7 mouse cellular contexts compared by ENCODE assay signal in genomic region chr8:87943651-87944091, GRCm38 (mm10). TPM values are rescaled to one million over a fixed set of nuclear protein-coding genes. Genes with fewer than 3 reads are reported as not detected.
DNase-seq lines count a peak whose midpoint lies in the region; ATAC-seq lines count a peak whose summit lies in the region.

No protein-coding gene starts in this region.

- peak overlapping the region; percentile 58 for H3K4me3 ChIP-seq in heart, embryonic 13.5 days
- peak overlapping the region; percentile 36 for H3K4me3 ChIP-seq in liver, embryonic 15.5 days (replicated peaks)

- H3K4me1 ChIP-seq in heart, embryonic 13.5 days: peaks cover 37% of the 10 kb centered on the region
- H3K4me1 ChIP-seq in liver, embryonic 15.5 days (replicated peaks): no peaks in the 10 kb centered on the region

- H3K27me3 ChIP-seq in heart, embryonic 13.5 days (replicated peaks): no peaks in the 10 kb centered on the region
- peaks cover 20% of the 10 kb centered on the region for H3K27me3 ChIP-seq in liver, embryonic 15.5 days

- ATAC-seq in heart, embryonic 13.5 days (ENCODE audit: extremely low read depth, insufficient number of reproducible peaks, low FRiP score, low TSS enrichment): no peak
- ATAC-seq in liver, embryonic 15.5 days (ENCODE audit: insufficient read depth): no peak
- no peak for ATAC-seq in megakaryocyte-erythroid progenitor cell, adult 5-6 weeks (replicated peaks; ENCODE audit: low FRiP score, low TSS enrichment, poor library complexity, severe bottlenecking)
- no peak for ATAC-seq in granulocyte monocyte progenitor cell, adult 5-6 weeks (replicated peaks; ENCODE audit: poor library complexity, severe bottlenecking)

- H3K36me3 ChIP-seq in heart, embryonic 13.5 days: no peaks in the 10 kb centered on the region
- no peaks in the 10 kb centered on the region for H3K36me3 ChIP-seq in liver, embryonic 15.5 days (replicated peaks)

- intact Hi-C loops in left cerebral cortex, postnatal 4 days (cut with DNase I): no loop called here

- peak; percentile 47 for DNase-seq in left cerebral cortex, postnatal 4 days
- no peak for DNase-seq in left cerebral cortex, adult 18-20 months (ENCODE audit: low spot score in 2 of 2)
- peak; percentile 57 to 71 for DNase-seq in cerebellum, postnatal 14 days

- H3K27ac ChIP-seq in heart, embryonic 13.5 days (replicated peaks): no peak overlapping the region
- H3K27ac ChIP-seq in liver, embryonic 15.5 days (replicated peaks): no peak overlapping the region

- peak overlapping the region; percentile 95 for H3K4me2 ChIP-seq in heart, embryonic 13.5 days
- peak overlapping the region; percentile 63 for H3K4me2 ChIP-seq in liver, embryonic 15.5 days

- peak overlapping the region; percentile 84 for H3K9ac ChIP-seq in heart, embryonic 13.5 days
- H3K9ac ChIP-seq in liver, embryonic 15.5 days: no peak overlapping the region

- no peaks in the 10 kb centered on the region for H3K9me3 ChIP-seq in heart, embryonic 13.5 days
- H3K9me3 ChIP-seq in liver, embryonic 15.5 days (replicated peaks): no peaks in the 10 kb centered on the region

- 2% methylated on average over 42 of the region's 42 CpGs for WGBS in heart, embryonic 13.5 days
- 3% methylated on average over 40 of the region's 42 CpGs for WGBS in liver, embryonic 15.5 days (ENCODE audit: insufficient replicate concordance)

RNA-seq across cellular contexts. Expression of gene Zfp423, which starts 15.7 kb away (rescaled TPM):
- 10 to 100 TPM; 28.3 to 34.8 TPM for total RNA-seq in left cerebral cortex, postnatal 4 days (2021)
- 10 to 100 TPM; 22.2 to 28.8 TPM for total RNA-seq in left cerebral cortex, adult 18-20 months (2021)
- 4.1 and 4.8 TPM in 2 replicates for polyA plus RNA-seq in heart, embryonic 13.5 days (2015; fragmentation: Nextera tagmentation; extraction: Ambion mirVana)
- 0.30 and 0.39 TPM in 2 replicates for polyA plus RNA-seq in liver, embryonic 15.5 days (2015; fragmentation: Nextera tagmentation; extraction: Ambion mirVana)
- total RNA-seq in megakaryocyte-erythroid progenitor cell, adult 5-6 weeks (2014; fragmentation: Nextera tagmentation): not detected in 2 replicates
- total RNA-seq in megakaryocyte-erythroid progenitor cell, adult 5-6 weeks (2017): not detected in 2 replicates
- not detected in 2 replicates for total RNA-seq in granulocyte monocyte progenitor cell, adult 5-6 weeks (2014; fragmentation: Nextera tagmentation)
- total RNA-seq in granulocyte monocyte progenitor cell, adult 5-6 weeks (2017): not detected in 2 replicates

Comparison
In these comparisons a context has a peak if more than half of its experiments do, and no peak if none do; other contexts are left out.
1. DNase-seq: peak in left cerebral cortex, postnatal 4 days (single experiment) and cerebellum, postnatal 14 days (2 of 2); none in left cerebral cortex, adult 18-20 months (0 of 2).
2. RNA of gene Zfp423, which starts 15.7 kb away (total RNA-seq): 28.3 to 34.8 TPM in left cerebral cortex, postnatal 4 days and 22.2 to 28.8 TPM in left cerebral cortex, adult 18-20 months; not detected in megakaryocyte-erythroid progenitor cell, adult 5-6 weeks and not detected in granulocyte monocyte progenitor cell, adult 5-6 weeks; every median in the first group is over 10 times any median in the second.